8 mouse cellular contexts compared by ENCODE assay signal in genomic region chr2:163718951-163719603, GRCm38 (mm10). TPM values are rescaled to one million over a fixed set of nuclear protein-coding genes. Genes with fewer than 3 reads are reported as not detected.
DNase-seq lines count a peak whose midpoint lies in the region; ATAC-seq and TF ChIP-seq lines count a peak whose summit lies in the region.

No protein-coding gene starts in this region.

- DNase-seq in brain, adult 2 months (ENCODE audit: low read depth, low spot score): peak; percentile 94
- peak; percentile 82 for DNase-seq in liver
- peak; percentile 76 to 83 for DNase-seq in spleen, postnatal 36 days (ENCODE audit: low spot score in 2 of 2)

- H3K79me3 ChIP-seq in C2C12 (ENCODE audit: low read depth): no peaks in the 10 kb centered on the region

- H3K4me1 ChIP-seq in heart, embryonic 11.5 days (ENCODE audit: control insufficient read depth, insufficient read depth, low read length): peaks cover 26% of the 10 kb centered on the region
- H3K4me1 ChIP-seq in kidney, embryonic 15.5 days: peaks cover 20% of the 10 kb centered on the region

- no peak overlapping the region for H3K4me3 ChIP-seq in C2C12 (ENCODE audit: insufficient read depth, poor library complexity, severe bottlenecking)
- H3K4me3 ChIP-seq in heart, embryonic 11.5 days (ENCODE audit: low read depth, low read length): no peak overlapping the region
- H3K4me3 ChIP-seq in kidney, embryonic 15.5 days (replicated peaks): no peak overlapping the region

- WGBS in heart, embryonic 11.5 days (ENCODE audit: insufficient replicate concordance): 28% methylated on average over 9 of the region's 9 CpGs
- 36% methylated on average over 9 of the region's 9 CpGs for WGBS in kidney, embryonic 15.5 days

- peak; percentile 71 for TF ChIP-seq CTCF in C2C12 (IDR thresholded peaks at IDR 0.05; ENCODE audit: control insufficient read depth, insufficient read depth, insufficient read length)

- no peak overlapping the region for H3K4me2 ChIP-seq in heart, embryonic 11.5 days
- no peak overlapping the region for H3K4me2 ChIP-seq in kidney, embryonic 15.5 days

- H3K27me3 ChIP-seq in C2C12 (ENCODE audit: control insufficient read depth, insufficient read depth, insufficient read length): no peaks in the 10 kb centered on the region
- H3K27me3 ChIP-seq in heart, embryonic 11.5 days (ENCODE audit: control insufficient read depth, insufficient read depth, low read length): no peaks in the 10 kb centered on the region
- H3K27me3 ChIP-seq in kidney, embryonic 15.5 days: no peaks in the 10 kb centered on the region

- no peaks in the 10 kb centered on the region for H3K9me3 ChIP-seq in heart, embryonic 11.5 days (replicated peaks; ENCODE audit: control insufficient read depth, low read length)
- H3K9me3 ChIP-seq in kidney, embryonic 15.5 days (replicated peaks): no peaks in the 10 kb centered on the region

- H3K27ac ChIP-seq in heart, embryonic 11.5 days (ENCODE audit: low read depth, low read length): peak overlapping the region; percentile 13
- no peak overlapping the region for H3K27ac ChIP-seq in kidney, embryonic 15.5 days

- 0 out of 2 replicates have a peak overlapping the region, but pooled peaks have one; percentile 28 for H3K9ac ChIP-seq in heart, embryonic 11.5 days (ENCODE audit: low read depth, low read length)
- no peak overlapping the region for H3K9ac ChIP-seq in kidney, embryonic 15.5 days

- ATAC-seq in erythroblast, adult 5-6 weeks (replicated peaks; ENCODE audit: low FRiP score, poor library complexity, severe bottlenecking): peak; percentile 81
- ATAC-seq in heart, embryonic 11.5 days (replicated peaks; ENCODE audit: insufficient number of reproducible peaks, low FRiP score, low TSS enrichment): peak; percentile 57
- ATAC-seq in kidney, embryonic 15.5 days (replicated peaks; ENCODE audit: low FRiP score): peak; percentile 79
- ATAC-seq in monocyte, adult 5-6 weeks (replicated peaks; ENCODE audit: insufficient number of reproducible peaks, low FRiP score, low TSS enrichment, poor library complexity, severe bottlenecking): peak; percentile 90

- H3ac ChIP-seq in C2C12 (ENCODE audit: control insufficient read depth, insufficient read length, low read depth): no peak overlapping the region

- no peaks in the 10 kb centered on the region for H3K79me2 ChIP-seq in C2C12 (ENCODE audit: control insufficient read depth, insufficient read depth)

- H3K36me3 ChIP-seq in C2C12 (ENCODE audit: control insufficient read depth, insufficient read depth): peaks cover 7% of the 10 kb centered on the region
- H3K36me3 ChIP-seq in heart, embryonic 11.5 days (ENCODE audit: control insufficient read depth, insufficient read depth, low read length): peaks cover 3% of the 10 kb centered on the region; the same call in 1 of the 2 replicates
- peaks cover 29% of the 10 kb centered on the region for H3K36me3 ChIP-seq in kidney, embryonic 15.5 days

TF ChIP-seq in C2C12, 6 proteins besides CTCF, POLR2A, EP300 and RAD21:
- TF ChIP-seq MAX (IDR thresholded peaks at IDR 0.05): no peak
- TF ChIP-seq USF1 (IDR thresholded peaks at IDR 0.05; ENCODE audit: low read depth): no peak
- no peak for TF ChIP-seq CEBPB (IDR thresholded peaks at IDR 0.05; ENCODE audit: low read depth)
- no peak for TF ChIP-seq MYOG (IDR thresholded peaks at IDR 0.05; ENCODE audit: control insufficient read depth, extremely low read depth, insufficient read length)
- no peak for TF ChIP-seq MYOD1 (IDR thresholded peaks at IDR 0.05; ENCODE audit: control insufficient read depth, insufficient read length, low read depth)
- TF ChIP-seq FOSL1 (IDR thresholded peaks at IDR 0.05; ENCODE audit: insufficient read depth, low read length, poor library complexity, severe bottlenecking): no peak

RNA-seq across cellular contexts. Expression of gene Ada, which starts 31.0 kb away (rescaled TPM):
- 3.3 TPM for polyA plus RNA-seq in C2C12 (2012; fragmentation: generic; extraction: Trizol)
- 2.9 and 5.2 TPM in 2 replicates for total RNA-seq in erythroblast, adult 5-6 weeks (2015; ENCODE audit: low replicate concordance)
- 4.4 and 4.5 TPM in 2 replicates for total RNA-seq in erythroblast, adult 5-6 weeks (2017; ENCODE audit: low replicate concordance)
- 3.8 and 4.3 TPM in 2 replicates for polyA plus RNA-seq in heart, embryonic 11.5 days (2014; fragmentation: Nextera tagmentation; extraction: Ambion mirVana)
- 9.5 and 11.8 TPM in 2 replicates for polyA plus RNA-seq in kidney, embryonic 15.5 days (2015; fragmentation: Nextera tagmentation; extraction: Ambion mirVana)
- total RNA-seq in monocyte, adult 5-6 weeks (2017): 2.3 to 4.2 TPM (median 3.8 TPM) in 3 replicates
